Mouse (Mus musculus): ENCODE results near the gene BB287469. TPM values are rescaled to one million over a fixed set of nuclear protein-coding genes. Genes with fewer than 3 reads are reported as not detected.
"Not testable (repeated sequence)": the region's sequence is repeated elsewhere in the genome, so short reads cannot be mapped to it uniquely, and the experiment has no call there.

The BB287469 gene
- polyA plus RNA-seq (2015; fragmentation: Nextera tagmentation; extraction: Ambion mirVana) = not detected in 2 replicates

- H3K36me3 ChIP-seq; H3K4me1 ChIP-seq (replicated peaks); H3K9me3 ChIP-seq (replicated peaks); H3K27me3 ChIP-seq; ATAC-seq (replicated peaks; ENCODE audit: insufficient number of reproducible peaks, insufficient read depth, low FRiP score, low read depth); H3K4me2 ChIP-seq; H3K27ac ChIP-seq; H3K9ac ChIP-seq; H3K4me3 ChIP-seq: not testable (repeated sequence)
- WGBS = 74% methylated on average over 3 of the region's 6 CpGs
Observed at GRCm38 (mm10) chr12:87816277-87816676, at the start of gene BB287469. TSS of gene BB287469 (plus strand) at chr12:87816577.

- H3K36me3 ChIP-seq; ATAC-seq (replicated peaks; ENCODE audit: insufficient number of reproducible peaks, insufficient read depth, low FRiP score, low read depth); H3K27me3 ChIP-seq; H3K4me3 ChIP-seq; H3K9me3 ChIP-seq (replicated peaks); H3K27ac ChIP-seq; H3K4me2 ChIP-seq; H3K9ac ChIP-seq; H3K4me1 ChIP-seq (replicated peaks): not testable (repeated sequence)
- 78% methylated on average over 4 of the region's 4 CpGs for WGBS
Observed at GRCm38 (mm10) chr12:87775655-87776054, 40.7 kb upstream of the BB287469 start, which contains the start of gene Gm21319. TSS of gene Gm21319 (minus strand) at chr12:87775755.

- WGBS = 67% methylated on average over 1 of the region's 1 CpGs
- not testable (repeated sequence) for H3K4me1 ChIP-seq (replicated peaks); H3K27ac ChIP-seq; H3K9ac ChIP-seq; H3K9me3 ChIP-seq (replicated peaks); H3K36me3 ChIP-seq; ATAC-seq (replicated peaks; ENCODE audit: insufficient number of reproducible peaks, insufficient read depth, low FRiP score, low read depth); H3K27me3 ChIP-seq; H3K4me2 ChIP-seq; H3K4me3 ChIP-seq
Observed at GRCm38 (mm10) chr12:87795212-87795611, 21.2 kb upstream of the BB287469 start, which contains the start of gene Gm21936. TSS of gene Gm21936 (plus strand) at chr12:87795512.

GRCm38 (mm10) chr12:87797971-87798370 is 18.4 kb upstream of the BB287469 start:
- H3K9ac ChIP-seq; H3K9me3 ChIP-seq (replicated peaks); ATAC-seq (replicated peaks; ENCODE audit: insufficient number of reproducible peaks, insufficient read depth, low FRiP score, low read depth); H3K4me1 ChIP-seq (replicated peaks); H3K27me3 ChIP-seq; H3K4me2 ChIP-seq; H3K27ac ChIP-seq; H3K4me3 ChIP-seq; H3K36me3 ChIP-seq: not testable (repeated sequence)
- WGBS = 80% methylated on average over 5 of the region's 5 CpGs

- H3K36me3 ChIP-seq; H3K4me1 ChIP-seq (replicated peaks); H3K4me3 ChIP-seq; H3K27ac ChIP-seq; H3K9ac ChIP-seq; ATAC-seq (replicated peaks; ENCODE audit: insufficient number of reproducible peaks, insufficient read depth, low FRiP score, low read depth); H3K27me3 ChIP-seq; H3K4me2 ChIP-seq; H3K9me3 ChIP-seq (replicated peaks): not testable (repeated sequence)
- 71% methylated on average over 2 of the region's 2 CpGs for WGBS
Observed at GRCm38 (mm10) chr12:87842239-87842638, 25.9 kb downstream of the BB287469 start, which contains the start of gene Gm2001. TSS of gene Gm2001 (minus strand) at chr12:87842339.

- not testable (repeated sequence) for ATAC-seq (replicated peaks; ENCODE audit: insufficient number of reproducible peaks, insufficient read depth, low FRiP score, low read depth); H3K4me3 ChIP-seq; H3K9me3 ChIP-seq (replicated peaks); H3K4me1 ChIP-seq (replicated peaks); H3K27ac ChIP-seq; H3K4me2 ChIP-seq; H3K9ac ChIP-seq; H3K27me3 ChIP-seq; H3K36me3 ChIP-seq
- no CpG with 5 or more reads among the region's 2 CpGs for WGBS
Observed at GRCm38 (mm10) chr12:87850657-87851056, 34.3 kb downstream of the BB287469 start.

- not testable (repeated sequence) for H3K9me3 ChIP-seq (replicated peaks); H3K27me3 ChIP-seq; H3K36me3 ChIP-seq; H3K4me2 ChIP-seq; ATAC-seq (replicated peaks; ENCODE audit: insufficient number of reproducible peaks, insufficient read depth, low FRiP score, low read depth); H3K27ac ChIP-seq; H3K4me3 ChIP-seq; H3K9ac ChIP-seq; H3K4me1 ChIP-seq (replicated peaks)
- 55% methylated on average over 1 of the region's 1 CpGs for WGBS
Observed at GRCm38 (mm10) chr12:87856067-87856466, 39.7 kb downstream of the BB287469 start.

- not testable (repeated sequence) for H3K27me3 ChIP-seq; H3K9ac ChIP-seq; H3K4me3 ChIP-seq; H3K4me1 ChIP-seq (replicated peaks); H3K4me2 ChIP-seq; H3K36me3 ChIP-seq; ATAC-seq (replicated peaks; ENCODE audit: insufficient number of reproducible peaks, insufficient read depth, low FRiP score, low read depth); H3K27ac ChIP-seq; H3K9me3 ChIP-seq (replicated peaks)
- WGBS = 76% methylated on average over 23 of the region's 23 CpGs
Observed at GRCm38 (mm10) chr12:87861740-87862692, 45.6 kb downstream of the BB287469 start.

GRCm38 (mm10) chr12:87863638-87864037 is 47.3 kb downstream of the BB287469 start:
- 89% methylated on average over 9 of the region's 11 CpGs for WGBS
- not testable (repeated sequence) for H3K9me3 ChIP-seq (replicated peaks); H3K4me3 ChIP-seq; H3K4me1 ChIP-seq (replicated peaks); H3K36me3 ChIP-seq; H3K27ac ChIP-seq; H3K9ac ChIP-seq; H3K4me2 ChIP-seq; H3K27me3 ChIP-seq; ATAC-seq (replicated peaks; ENCODE audit: insufficient number of reproducible peaks, insufficient read depth, low FRiP score, low read depth)

- H3K4me3 ChIP-seq; H3K27me3 ChIP-seq; H3K36me3 ChIP-seq; H3K9me3 ChIP-seq (replicated peaks); H3K4me1 ChIP-seq (replicated peaks); ATAC-seq (replicated peaks; ENCODE audit: insufficient number of reproducible peaks, insufficient read depth, low FRiP score, low read depth); H3K4me2 ChIP-seq; H3K9ac ChIP-seq; H3K27ac ChIP-seq: not testable (repeated sequence)
- 73% methylated on average over 2 of the region's 2 CpGs for WGBS
Observed at GRCm38 (mm10) chr12:87864048-87864447, 47.7 kb downstream of the BB287469 start.
